ENCODE assay signal across 15 mouse cellular contexts in genomic region chr10:95625300-95625699, GRCm38 (mm10). TPM values are rescaled to one million over a fixed set of nuclear protein-coding genes. Genes with fewer than 3 reads are reported as not detected.
"Had no signal": no experiment of that assay in that cellular context is flagged by ENCODE, and none has a peak within 500 bp of the region (broad histone marks: within the 10 kb centered on the region; RNA-seq: fewer than 3 reads in every experiment).

No protein-coding gene starts in this region.

- H3K9ac ChIP-seq: liver, embryonic 13.5 days; liver, postnatal 0 days; midbrain, embryonic 13.5 days had no signal

- H3K4me3 ChIP-seq: left cerebral cortex, adult 2 months; limb, embryonic 10.5 days; liver, embryonic 13.5 days; midbrain, embryonic 13.5 days had no signal

- H3K9me3 ChIP-seq: limb, embryonic 10.5 days; liver, embryonic 13.5 days; midbrain, embryonic 13.5 days had no signal

- ATAC-seq: liver, postnatal 0 days; midbrain, embryonic 13.5 days had no signal

- H3K27me3 ChIP-seq: liver, embryonic 13.5 days; midbrain, embryonic 13.5 days had no signal

- DNase-seq: liver, embryonic 13.5 days; liver, postnatal 0 days; lung, postnatal 36 days; right cerebral cortex, postnatal 14 days had no signal

- H3K4me2 ChIP-seq: liver, embryonic 13.5 days; midbrain, embryonic 13.5 days had no signal

- H3K27ac ChIP-seq: left cerebral cortex, adult 2 months; limb, embryonic 10.5 days; liver, embryonic 13.5 days; midbrain, embryonic 13.5 days had no signal

- H3K36me3 ChIP-seq: limb, embryonic 10.5 days; liver, embryonic 13.5 days; midbrain, embryonic 13.5 days had no signal

RNA-seq across cellular contexts. Expression of gene Anapc15-ps, which starts 48.0 kb away (rescaled TPM):
- total RNA-seq: layer of hippocampus, postnatal 25 days; left cerebral cortex, adult 2 months; left cerebral cortex, postnatal 14 days; midbrain, postnatal 0 days had no signal
- polyA plus RNA-seq: intestine, embryonic 14.5 days; limb, embryonic 10.5 days; limb, embryonic 14.5 days; liver, embryonic 13.5 days; liver, postnatal 0 days; lung, embryonic 16.5 days; midbrain, embryonic 13.5 days; midbrain, postnatal 0 days; neural tube, embryonic 14.5 days; stomach, embryonic 16.5 days had no signal
